Mouse (Mus musculus) cerebellum, adult 18-20 months (tissue): ENCODE measurements around the gene Tnpo3.
"Not testable (repeated sequence)": the region's sequence is repeated elsewhere in the genome, so short reads cannot be mapped to it uniquely, and the experiment has no call there.

Experiments used
- DNase-seq, 2 experiments: peaks; one replicate each; pipeline ENCODE4 v3.0.0; 2021

Gene Tnpo3

DNA sequence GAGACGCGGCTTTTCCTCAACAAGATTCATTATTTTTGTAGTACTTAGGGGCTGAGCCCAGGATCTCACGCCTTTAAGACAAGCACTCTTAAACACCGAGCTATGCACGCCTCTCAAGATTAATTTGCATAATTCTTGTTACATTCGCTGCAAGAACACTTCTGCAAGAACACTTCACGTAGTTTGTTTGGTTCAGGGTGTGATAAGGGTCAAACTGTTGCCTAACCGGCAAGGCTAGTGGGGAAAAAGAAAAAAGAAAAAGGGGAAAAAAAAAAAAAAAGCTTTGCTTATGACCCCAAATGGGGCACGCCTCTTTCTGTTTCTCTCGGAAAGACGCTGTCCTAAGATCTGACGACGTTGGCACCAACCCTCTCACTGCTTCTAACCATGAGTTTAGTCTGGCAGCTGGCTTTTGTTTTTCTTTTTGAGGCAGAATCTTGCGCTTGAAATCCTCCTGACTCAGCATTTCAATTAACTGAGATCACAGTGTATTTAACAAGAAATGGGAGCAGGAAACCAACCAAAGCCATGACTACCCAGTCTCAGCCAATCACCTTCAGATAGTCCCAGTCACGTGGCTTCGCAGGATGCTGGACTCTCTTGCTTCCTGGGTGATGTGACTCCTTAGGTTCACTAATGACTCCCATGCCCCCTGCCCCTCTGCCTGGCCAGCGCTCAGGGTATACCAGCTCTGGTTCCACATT lies 11.3 kb upstream of the Tnpo3 start:
- DNase-seq: no peak

DNA sequence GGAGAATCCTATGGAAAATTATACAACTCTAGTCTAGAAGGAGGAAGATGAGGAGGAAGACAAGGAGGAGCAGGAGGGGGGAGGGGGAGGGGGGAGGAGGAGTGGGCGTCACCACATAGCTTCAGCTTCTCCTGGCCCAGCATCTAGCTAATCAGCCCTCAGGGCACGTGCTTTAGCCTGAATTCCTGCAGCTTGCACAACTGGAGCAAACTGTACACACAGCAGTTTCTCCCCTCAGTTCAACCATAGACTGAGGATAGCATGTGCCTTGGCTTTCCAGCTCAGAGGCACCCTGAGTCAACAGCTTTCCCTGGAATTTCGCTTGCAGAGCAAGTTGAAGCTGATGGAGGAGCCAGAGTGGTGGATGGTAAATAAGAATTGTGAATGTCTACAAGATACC lies 10.5 kb upstream of the Tnpo3 start:
- DNase-seq: no peak

DNA sequence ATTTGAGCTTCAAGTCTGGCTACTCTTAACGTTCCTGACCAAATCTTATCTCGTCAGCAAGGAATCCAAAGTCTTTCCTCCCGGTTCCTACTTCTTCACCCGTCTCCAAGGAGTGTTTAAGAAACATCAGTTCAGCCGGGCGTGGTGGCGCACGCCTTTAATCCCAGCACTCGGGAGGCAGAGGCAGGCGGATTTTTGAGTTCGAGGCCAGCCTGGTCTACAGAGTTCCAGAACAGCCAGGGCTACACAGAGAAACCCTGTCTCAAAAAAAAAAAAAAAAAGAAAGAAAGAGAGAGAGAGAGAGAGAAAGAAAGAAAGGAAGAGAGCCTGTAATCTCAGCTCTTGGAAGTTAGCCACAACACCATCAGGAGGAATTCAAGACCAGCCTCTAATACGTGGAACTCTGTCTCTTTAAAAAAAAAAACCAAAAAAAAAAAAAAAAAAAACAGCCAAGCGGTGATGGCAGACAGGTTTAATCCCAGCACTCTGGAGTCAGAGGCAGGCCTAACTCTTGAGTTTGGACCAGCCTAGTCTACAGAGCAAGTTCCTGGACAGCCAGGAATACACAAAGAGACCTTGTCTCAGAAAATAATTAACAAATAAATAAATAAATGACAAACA lies 443 bp upstream of the Tnpo3 start:
- not testable (repeated sequence) for DNase-seq

DNA sequence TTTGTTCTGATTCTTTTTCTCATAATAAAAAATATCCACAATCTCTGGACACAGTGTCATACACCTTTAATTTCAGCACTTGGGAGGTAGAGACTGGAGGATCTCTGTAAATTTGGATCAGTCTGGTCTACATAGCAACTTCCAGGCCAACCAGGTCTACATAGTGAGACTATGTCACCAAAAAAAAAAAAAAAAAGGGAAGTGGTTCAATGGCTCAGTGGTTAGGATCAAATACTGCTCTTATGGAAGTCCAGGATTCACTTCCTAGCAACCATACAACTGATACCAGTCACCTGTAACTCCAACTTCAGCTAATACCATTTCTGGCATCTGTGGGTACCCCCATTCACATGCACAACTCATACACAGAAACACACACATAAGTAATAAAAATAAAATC lies 9.5 kb downstream of the Tnpo3 start:
- no peak for DNase-seq

DNA sequence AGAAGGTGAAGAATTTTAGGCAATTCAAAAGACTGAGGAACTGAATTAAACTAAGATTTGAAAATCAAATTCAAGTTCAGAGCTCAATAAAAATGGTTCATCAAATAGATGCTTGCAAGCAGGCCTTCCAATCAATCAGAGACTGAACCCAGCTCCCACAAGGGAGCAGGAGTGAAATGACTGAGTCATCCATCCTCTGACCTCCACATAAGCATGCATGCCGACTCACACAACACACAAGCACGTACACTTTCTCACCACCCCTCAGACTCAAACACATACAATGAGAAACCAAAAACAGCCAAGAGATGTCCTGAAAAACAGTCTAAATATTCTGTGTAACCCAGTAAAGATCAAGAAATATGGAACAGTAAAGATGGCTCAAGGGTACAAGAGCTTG lies 14.0 kb downstream of the Tnpo3 start:
- DNase-seq: no peak

DNA sequence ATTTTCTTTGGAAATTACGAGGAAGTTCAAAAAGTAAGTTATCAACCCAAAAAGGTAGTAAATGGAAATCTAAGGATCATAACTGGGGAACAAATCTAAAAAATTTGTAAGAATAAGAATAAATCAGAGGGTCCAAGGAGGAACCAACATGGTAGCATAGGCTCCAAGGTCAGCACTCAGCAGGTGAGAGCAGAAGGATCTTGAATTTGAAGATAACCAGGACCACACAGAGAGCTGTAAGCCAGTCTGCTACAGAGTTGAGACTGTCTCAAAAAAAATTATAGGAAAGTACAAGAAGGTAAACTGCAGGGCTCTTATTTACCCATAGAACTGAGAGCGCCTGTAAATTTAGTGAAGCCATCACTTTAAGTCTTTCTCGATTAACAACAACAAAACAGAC lies 28.5 kb downstream of the Tnpo3 start:
- DNase-seq: no peak

DNA sequence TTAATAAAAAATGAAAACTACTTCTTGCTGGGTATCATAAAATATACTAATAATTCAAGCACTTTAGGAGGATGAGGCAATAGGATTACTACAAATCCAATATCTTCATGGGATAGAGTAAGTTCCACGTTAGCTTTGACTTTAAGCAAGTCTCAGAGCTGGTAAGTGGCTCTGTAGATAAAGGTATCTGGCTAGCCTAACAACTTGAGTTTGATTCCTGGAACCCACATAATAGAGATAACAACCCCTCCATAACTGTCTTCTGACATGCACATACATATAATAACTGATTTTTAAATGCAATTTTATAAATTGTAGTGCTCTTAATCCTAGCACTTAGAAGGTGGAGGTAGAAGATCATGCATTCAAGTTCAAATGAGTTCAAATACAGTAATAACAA lies 28.9 kb downstream of the Tnpo3 start:
- no peak for DNase-seq

DNA sequence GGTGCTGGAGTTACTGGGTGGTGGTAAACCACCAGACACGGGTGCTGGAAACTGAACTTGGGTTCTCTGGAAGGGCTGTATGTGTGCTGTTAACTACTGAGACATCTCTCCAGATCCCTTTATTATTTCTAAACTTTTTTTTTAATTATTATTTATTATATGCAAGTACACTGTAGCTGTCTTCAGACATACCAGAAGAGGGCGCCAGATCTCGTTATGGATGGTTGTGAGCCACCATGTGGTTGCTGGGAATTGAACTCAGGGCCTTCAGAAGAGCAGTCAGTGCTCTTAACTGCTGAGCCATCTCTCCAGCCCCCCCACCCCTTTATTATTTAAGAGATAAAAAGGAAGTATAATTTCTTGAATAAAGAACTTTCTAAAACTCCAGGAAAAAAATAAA lies 33.3 kb downstream of the Tnpo3 start:
- not testable (repeated sequence) for DNase-seq

DNA sequence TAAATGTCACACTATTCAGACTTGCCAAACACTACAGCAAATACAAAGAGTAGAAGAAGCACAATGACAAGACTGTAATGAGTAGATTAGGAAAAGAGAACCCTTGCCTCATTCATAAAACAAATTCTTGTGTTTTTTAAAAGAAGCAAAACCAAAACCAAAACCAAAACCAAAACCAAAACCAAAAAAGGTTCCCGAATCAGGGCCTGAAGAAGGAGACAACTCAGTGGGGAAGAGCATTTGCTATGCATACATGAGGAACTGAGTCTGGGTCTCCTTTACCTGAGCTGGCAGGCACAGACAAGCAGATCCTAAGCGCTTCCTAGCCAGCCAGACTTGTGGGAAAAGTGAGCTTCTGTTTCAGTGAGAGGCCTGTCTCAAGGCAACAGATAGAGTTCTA lies 52.6 kb downstream of the Tnpo3 start:
- DNase-seq: no peak

DNA sequence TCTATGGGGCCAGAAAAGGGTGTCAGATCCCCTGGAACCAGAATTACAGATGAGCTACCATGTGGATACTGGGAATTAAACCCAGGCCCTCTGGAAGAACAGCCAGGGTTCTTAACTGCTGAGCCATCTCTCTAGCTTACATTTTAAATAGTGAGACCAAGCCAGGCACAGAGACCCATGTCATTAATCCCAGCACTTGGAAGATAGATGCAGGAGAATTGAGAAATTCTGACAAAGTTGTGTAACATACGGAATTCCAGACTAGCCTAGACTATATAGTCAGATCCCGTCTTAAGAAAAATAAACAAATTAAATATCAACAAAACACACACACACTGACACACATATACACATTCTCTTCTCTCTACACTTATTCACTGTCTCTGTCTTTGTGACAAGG lies 57.2 kb downstream of the Tnpo3 start:
- no peak for DNase-seq

DNA sequence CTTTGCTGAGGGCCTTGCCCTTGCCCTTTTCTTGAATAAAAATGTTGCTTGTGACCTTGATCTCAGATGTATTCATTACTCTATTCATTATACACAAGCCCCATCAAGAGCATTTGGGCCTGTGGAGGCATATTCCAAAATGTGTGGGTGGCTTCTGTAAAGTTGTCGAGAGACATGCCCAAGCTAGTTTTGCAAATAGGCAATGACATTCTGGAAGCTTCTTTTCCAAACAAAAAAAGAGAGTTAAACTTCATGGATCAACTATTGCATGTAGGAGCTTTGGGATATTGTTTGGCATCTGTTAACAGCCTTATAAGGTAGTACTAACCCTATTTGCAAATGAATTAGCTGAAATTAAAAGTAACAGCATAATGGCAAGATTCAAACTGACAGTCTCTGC lies 61.6 kb downstream of the Tnpo3 start:
- no peak for DNase-seq

DNA sequence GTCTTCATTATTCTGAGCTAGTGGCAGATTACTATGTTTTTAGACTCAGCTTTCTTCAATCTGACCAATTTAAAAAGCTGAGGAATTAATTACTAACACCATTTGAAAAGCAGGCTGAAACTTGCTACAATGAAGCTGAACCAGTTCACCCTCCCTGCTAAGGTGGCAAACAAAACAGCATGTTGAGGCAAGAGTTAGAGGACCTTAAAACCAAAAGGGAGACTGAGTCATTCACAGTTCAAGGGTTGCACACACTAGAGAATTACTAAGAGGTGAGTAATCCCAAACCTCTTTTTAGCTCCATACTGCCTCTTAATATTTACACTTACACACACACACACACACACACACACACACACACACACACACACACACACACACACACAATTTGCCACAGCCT lies 62.1 kb downstream of the Tnpo3 start:
- no peak for DNase-seq

DNA sequence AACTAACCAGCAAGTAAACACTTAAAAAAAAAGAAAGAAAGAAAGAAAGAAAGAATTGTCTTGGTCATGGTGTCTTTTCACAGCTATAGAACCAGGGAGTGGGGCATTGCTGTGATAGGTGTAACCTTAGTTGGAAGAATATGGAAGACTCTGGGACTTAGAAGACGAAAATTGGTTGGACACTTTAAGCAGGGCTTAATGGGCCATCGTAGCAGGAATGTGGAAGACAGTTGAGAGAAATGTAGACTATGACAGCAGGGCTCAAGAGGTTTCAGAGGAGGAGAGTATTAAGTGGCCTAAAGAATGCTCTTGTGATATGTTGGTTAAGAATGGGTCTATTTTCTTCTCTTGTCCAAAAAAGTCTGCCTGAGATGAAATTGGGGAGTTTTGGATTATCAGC lies 64.1 kb downstream of the Tnpo3 start:
- DNase-seq: no peak

DNA sequence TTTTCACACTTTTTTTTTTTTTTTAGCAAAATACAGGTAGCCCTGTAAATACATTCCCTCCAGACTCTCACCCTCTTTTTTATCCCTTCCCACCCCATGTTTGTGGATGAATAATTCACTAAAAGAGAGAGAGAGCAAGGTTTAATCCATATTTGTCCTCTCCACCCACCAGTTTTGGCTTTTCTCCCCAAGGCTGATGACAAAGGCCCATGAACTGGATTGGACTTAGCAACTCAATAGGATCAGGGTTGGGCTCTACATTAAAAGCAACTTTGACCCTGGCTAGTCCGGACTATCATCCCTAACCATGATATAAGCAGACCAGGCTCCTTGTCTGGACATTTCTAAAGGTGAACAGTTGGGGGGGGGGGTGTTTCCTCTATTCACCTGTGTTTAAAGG lies 68.7 kb downstream of the Tnpo3 start:
- no peak for DNase-seq

DNA sequence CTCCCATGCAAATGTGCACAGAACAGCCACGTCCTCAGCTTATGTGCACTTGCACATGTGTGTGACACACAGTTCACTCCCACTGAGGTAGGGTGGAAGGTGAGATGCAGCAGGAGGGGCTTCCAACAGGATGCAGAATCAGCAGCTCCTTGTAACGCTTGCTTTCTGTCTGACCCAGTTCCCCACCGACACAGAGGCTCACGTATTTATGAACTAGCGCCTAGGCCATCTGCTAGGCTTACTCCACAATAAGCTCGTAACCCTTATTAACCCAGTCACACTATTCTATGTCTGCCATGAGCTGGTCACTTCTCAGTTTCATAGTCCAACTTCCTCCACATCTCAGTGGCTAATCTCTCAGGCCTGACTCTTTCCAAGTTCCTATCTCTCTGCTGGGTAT lies 69.5 kb downstream of the Tnpo3 start:
- DNase-seq: no peak

DNA sequence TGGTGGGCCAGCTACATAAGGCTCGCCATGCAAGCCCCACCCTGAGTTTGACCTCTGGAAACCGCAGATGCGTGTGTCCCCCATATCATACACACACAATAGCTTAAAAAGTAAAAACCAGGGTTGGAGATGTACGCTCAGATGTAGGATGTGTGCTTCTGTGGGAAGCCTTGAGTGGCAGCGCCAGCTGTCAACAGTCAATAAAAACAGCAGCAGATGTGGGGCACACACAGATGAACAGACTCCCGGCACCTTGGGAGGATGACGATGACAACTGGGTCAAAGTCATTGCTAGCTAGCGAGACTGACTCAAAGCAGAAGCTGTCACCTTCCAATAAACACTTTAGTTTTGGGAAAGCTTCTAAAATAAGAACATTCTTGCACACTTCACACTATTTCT lies 70.2 kb downstream of the Tnpo3 start:
- no peak for DNase-seq

DNA sequence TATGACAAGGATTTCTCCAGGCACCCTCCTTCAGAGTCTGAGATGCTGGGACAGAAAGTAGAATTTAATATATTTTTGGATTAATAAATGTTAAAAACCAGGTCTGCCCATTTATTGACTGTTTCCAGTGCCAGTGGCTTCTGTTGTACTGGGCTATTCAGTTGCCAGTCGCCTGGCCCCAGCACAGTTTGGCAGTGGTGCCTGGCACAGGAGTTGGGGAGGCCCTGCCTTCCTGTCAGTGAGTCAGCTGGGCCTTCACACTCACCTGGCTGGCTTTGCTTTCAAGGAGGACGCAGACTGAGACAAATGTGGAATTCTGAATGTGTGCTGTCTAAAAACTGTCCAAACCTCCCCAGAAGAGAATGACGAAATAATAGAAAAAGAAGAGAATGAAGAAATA lies 72.5 kb downstream of the Tnpo3 start:
- DNase-seq: peak; percentile 24 to 33

DNA sequence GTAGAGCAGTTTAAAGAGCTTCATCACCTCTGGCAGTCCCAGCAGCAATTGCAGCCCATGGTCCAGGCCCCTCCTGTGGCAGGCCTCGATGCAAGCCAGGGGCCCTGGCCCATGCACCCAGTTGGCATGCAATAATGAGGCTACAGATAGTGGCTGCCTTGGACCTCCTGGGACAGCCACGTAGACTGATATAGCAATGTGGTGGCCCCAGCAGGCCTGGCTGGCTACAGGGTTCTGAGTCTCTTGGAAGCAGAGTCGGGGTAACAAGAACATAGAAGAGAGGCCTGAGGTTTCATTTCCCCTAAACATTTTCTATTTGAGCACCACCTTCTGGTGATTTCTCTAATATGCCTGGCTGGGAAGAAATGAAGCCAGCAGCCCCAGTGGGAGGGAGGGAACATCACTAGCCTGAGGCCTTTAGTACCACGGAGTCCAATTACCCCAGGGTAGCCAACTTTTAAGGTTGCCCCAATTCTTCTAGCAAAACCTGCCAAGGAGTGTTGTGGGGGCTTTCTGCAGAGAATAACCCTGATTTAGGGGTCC lies 73.0 kb downstream of the Tnpo3 start:
- peak in 1 of 2 experiments; percentile 15 for DNase-seq

DNA sequence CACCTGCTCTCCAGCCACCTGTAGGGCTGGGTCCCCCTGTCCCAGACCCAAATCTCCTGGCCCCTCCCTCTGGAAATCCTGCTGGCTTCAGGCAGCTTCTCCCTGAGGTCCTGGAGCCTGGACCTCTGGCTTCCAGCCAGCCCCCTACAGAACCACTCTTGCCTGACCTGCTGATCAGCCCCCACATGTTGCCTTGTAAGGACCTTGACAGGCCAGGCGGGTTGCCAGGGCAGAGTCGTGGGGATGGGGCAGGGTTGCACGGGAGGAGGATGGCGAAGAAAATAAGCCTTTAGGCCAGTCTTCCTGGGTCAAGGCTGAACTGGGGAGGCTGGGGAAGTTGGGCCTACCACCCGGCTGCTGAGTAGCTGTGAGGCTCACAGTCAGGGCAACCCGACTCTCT lies 74.4 kb downstream of the Tnpo3 start:
- DNase-seq: peak in 1 of 2 experiments; percentile 11

DNA sequence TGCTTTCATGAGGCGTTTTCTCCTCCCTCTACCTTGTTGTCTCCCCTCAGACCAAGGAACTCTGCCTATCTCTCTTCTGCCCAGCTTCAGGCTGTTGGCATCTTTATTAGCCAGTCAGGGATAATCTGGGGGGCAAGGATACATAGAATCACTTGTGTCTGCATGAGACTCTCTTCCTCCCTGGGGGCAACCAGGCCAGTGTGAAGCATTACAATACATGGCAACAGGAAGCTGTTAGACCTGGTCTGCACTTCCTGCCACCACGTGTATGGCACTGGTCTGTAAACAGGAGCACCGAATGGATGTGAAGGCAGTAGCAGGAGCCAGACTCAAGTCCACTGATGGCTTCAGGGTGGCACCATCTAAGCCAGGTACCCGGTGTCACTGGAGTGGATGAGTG lies 79.6 kb downstream of the Tnpo3 start:
- no peak for DNase-seq

DNA sequence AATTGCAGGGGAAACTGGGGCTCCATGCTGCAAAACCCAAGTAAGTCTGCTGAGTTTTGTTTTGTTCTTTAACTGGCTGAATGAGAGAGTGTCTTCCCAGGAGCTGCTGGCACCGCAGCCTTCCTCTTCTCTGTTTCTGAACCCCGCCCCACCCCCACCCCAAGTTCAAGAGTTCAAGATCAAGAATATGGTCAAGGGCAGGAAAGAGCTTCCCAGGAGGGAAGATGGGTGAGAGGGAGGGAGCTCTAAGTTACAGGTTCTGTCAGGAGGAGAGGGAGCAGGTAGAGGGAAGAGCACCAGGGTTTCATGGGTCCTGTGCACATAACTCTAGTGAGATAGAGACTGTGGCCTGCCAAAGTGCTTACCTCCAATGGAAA lies 80.3 kb downstream of the Tnpo3 start:
- DNase-seq: no peak

DNA sequence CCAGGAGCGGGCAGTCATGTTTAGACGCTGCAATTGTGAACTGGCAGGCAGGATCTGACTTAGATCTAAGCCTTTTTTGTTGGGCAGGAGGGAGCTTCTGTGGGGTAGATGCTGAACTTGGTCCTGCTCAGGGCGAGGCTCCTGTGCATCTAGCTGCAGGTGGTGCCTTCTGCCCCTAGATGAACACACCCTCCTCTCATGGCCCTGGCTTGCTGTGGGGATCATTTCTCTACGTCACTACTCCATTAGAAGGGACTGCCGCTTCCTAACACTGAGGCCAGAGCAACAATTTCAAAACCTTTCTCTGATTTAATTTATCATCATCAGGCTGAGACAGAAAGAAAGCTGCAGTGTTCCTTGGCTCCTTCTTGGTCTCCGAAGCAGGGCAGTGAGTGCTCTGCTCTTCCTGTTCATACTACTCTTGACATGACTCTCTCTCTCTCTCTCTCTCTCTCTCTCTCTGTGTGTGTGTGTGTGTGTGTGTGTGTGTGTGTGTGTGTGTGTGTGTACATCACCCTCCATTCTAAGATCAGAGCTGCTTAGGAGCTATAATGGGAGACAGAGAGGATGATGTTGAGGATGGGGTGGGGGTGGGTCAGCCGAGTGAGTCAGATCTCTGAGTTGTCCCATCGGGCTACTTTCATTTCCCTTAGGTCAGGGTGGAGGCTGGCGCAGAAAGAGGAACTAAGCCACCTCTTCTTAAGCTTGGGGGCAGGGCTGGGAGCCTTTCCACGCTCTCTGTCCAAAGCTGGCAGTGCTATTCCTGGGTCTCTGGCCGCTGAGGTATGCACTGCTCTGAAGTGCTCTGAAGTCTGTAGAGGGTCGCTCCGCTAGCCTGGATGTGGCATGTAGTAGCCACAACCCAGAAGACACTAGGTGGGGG lies 80.9 kb downstream of the Tnpo3 start:
- DNase-seq: no peak

DNA sequence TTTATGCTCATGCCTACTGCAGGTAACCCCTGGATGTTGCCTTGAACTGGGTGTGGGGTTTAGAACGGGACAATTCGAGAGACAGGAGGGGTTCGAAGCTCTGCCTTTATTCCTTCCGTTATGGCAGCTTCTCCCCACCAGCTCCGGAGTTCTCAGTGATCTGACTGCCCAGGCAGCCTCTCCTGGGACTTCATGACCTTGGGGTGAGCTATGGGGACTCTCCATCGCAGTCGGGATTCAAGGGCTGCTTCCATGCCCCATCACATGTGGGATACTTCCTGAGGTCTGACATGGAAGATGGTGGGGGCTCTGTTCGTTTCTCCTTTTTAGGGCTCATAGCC lies 81.6 kb downstream of the Tnpo3 start:
- no peak for DNase-seq
